Mouse (Mus musculus): Measurements from ENCODE around the gene Rhof. TPM values are rescaled to one million over a fixed set of nuclear protein-coding genes. Genes with fewer than 3 reads are reported as not detected.

Gene Rhof
- 27.3 and 34.6 TPM in 2 replicates for polyA plus RNA-seq (2021; fragmentation: Nextera tagmentation)
- long read RNA-seq, experiment 1, transcript Rhof-201 (5 exons, 2,208 nt): major isoform, 172 of 188 reads
- long read RNA-seq, experiment 1, partial matches to known transcripts: 8 of 188 reads
- long read RNA-seq, experiment 1, other reads (novel, unspliced or antisense): 8 of 188 reads
- long read RNA-seq, experiment 2, transcript Rhof-201 (5 exons, 2,208 nt): major isoform, 37 of 43 reads
- long read RNA-seq, experiment 2, partial matches to known transcripts: 6 of 43 reads
- long read RNA-seq, experiment 2, other reads (novel, unspliced or antisense): 0 of 43 reads

GRCm38 (mm10) chr5:123132308-123133071, at the start of gene Rhof:
Gene Rhof, minus strand, starts transcription at chr5:123132692.

DNA sequence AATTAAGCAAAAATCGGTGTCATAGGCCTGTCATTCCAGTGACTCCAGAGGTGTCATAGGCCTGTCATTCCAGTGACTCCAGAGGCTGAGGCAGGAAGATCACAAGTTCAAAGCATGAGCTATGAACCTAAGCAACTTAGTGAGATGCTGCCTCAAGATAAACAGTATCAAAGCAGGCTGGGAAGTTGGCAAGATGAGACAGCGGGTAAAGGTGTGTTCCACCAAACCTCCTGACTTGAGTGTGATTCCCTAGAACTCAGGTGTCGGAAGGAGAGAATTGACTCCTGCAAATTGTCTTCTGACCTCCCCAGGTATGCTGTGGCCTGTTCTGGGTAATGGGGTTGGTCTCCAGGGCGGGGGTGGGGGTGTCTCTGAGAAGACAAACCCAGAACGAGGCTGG, 36.8 kb upstream of the Rhof start, which contains the start of gene Psmd9:
Gene Psmd9, plus strand, starts transcription at position 130 of the 400 bp plus-strand sequence.

GRCm38 (mm10) chr5:123142161-123143157, 10.0 kb upstream of the Rhof start, which contains the start of gene Setd1b:
Gene Setd1b, plus strand, starts transcription at chr5:123142193.

GRCm38 (mm10) chr5:123068115-123068514, 64.4 kb downstream of the Rhof start, which contains the start of gene Tmem120b:
Gene Tmem120b, plus strand, starts transcription at chr5:123068415.

Other genes with a start within 250 kb of the Rhof start
- gene Kdm2b, start 142.9 kb downstream of the Rhof start, polyA plus RNA-seq (2021; fragmentation: Nextera tagmentation): 4.2 and 6.5 TPM in 2 replicates
- gene Orai1, start 117.6 kb downstream of the Rhof start, polyA plus RNA-seq (2021; fragmentation: Nextera tagmentation): 2.6 and 13.1 TPM in 2 replicates
- gene Morn3, start 85.7 kb downstream of the Rhof start, polyA plus RNA-seq (2021; fragmentation: Nextera tagmentation): 0.63 and 0.91 TPM in 2 replicates
- 5.7 and 7.5 TPM in 2 replicates for gene Tmem120b, start 64.3 kb downstream of the Rhof start, polyA plus RNA-seq (2021; fragmentation: Nextera tagmentation)
- 2.2 and 5.2 TPM in 2 replicates for gene Setd1b, start 9.5 kb upstream of the Rhof start, polyA plus RNA-seq (2021; fragmentation: Nextera tagmentation)
- 40.8 and 55.6 TPM in 2 replicates for gene Psmd9, start 36.7 kb upstream of the Rhof start, polyA plus RNA-seq (2021; fragmentation: Nextera tagmentation)
- 0.10 TPM in 1 of 2 replicates, not detected in the other for gene Hpd, start 50.0 kb upstream of the Rhof start, polyA plus RNA-seq (2021; fragmentation: Nextera tagmentation)
- gene Wdr66, start 119.4 kb upstream of the Rhof start, polyA plus RNA-seq (2021; fragmentation: Nextera tagmentation): 0.49 and 0.95 TPM in 2 replicates
- gene Bcl7a, start 211.1 kb upstream of the Rhof start, polyA plus RNA-seq (2021; fragmentation: Nextera tagmentation): 13.4 and 25.0 TPM in 2 replicates

All from left cerebral cortex, adult 6 months (tissue).